Mouse (Mus musculus): ENCODE data around the gene Ptpn12.

Gene Ptpn12

GRCm38 (mm10) chr5:21055820-21056531, at the start of gene Ptpn12:
Gene Ptpn12 (minus strand): TSS chr5:21055911.
- CTCF ChIA-PET = no interaction called here
- POLR2A ChIA-PET = interaction anchor here in 3 of 4 experiments (0.6 to 2.2 kb wide), 20 partner anchors 9 to 590 kb away, joined by 3 to 22 read pairs (median 5); partner anchors contain the start of genes Armc10 (in 1 of the 3) and Fbxl13 (in 1 of the 3)

GRCm38 (mm10) chr5:21091179-21091578, 35.5 kb upstream of the Ptpn12 start:
- ChIA-PET POLR2A (no interaction called here), CTCF (no interaction called here)

GRCm38 (mm10) chr5:21057217-21057616, 1.5 kb upstream of the Ptpn12 start:
- POLR2A ChIA-PET = no interaction called here
- CTCF ChIA-PET = no interaction called here

DNA sequence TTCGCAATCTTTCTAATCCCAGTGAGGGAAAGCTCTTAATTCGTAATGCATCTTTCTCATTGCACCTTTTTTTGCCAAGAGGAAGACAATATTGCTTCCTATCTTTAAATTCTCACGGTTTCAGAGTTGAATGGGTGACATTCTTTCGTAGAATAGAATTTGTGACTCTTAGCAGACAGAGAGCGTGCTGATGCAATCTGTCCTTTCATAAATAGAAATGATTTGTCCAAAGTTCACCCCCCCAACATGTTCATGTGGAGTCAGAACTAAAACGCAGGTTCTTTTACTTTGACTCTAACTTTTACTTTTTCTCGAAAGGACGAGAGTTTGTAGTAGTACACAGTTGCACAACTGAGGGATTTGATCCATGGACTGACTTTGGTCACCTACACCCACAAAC, 884 bp upstream of the Ptpn12 start:
- POLR2A ChIA-PET = interaction anchor here in 2 of 4 experiments (0.6 to 2.2 kb wide), 4 partner anchors 8 to 430 kb away, joined by 3 to 10 read pairs (median 7); no protein-coding TSS in a partner anchor
- CTCF ChIA-PET = no interaction called here

GRCm38 (mm10) chr5:21055071-21055819, 466 bp downstream of the Ptpn12 start:
- ChIA-PET POLR2A (interaction anchor here in 3 of 4 experiments (0.5 to 2.2 kb wide), 34 partner anchors 9 to 1426 kb away, joined by 3 to 22 read pairs (median 4); partner anchors contain the start of genes Armc10 (in 1 of the 3), Fbxl13 (in 1 of the 3) and Napepld (in 1 of the 3)), CTCF (interaction anchor here in 1 of 4 experiments (0.6 kb wide), 1 partner anchor 9 kb away, joined by 4 read pairs; no protein-coding TSS in a partner anchor)

GRCm38 (mm10) chr5:21054472-21055070, 1.1 kb downstream of the Ptpn12 start:
- POLR2A ChIA-PET = interaction anchor here (0.5 to 2.2 kb wide), 29 partner anchors 9 to 1426 kb away, joined by 3 to 22 read pairs (median 4); partner anchors contain the start of genes Armc10 (in 1 of the 4), Fbxl13 (in 1 of the 4) and Napepld (in 1 of the 4)

DNA sequence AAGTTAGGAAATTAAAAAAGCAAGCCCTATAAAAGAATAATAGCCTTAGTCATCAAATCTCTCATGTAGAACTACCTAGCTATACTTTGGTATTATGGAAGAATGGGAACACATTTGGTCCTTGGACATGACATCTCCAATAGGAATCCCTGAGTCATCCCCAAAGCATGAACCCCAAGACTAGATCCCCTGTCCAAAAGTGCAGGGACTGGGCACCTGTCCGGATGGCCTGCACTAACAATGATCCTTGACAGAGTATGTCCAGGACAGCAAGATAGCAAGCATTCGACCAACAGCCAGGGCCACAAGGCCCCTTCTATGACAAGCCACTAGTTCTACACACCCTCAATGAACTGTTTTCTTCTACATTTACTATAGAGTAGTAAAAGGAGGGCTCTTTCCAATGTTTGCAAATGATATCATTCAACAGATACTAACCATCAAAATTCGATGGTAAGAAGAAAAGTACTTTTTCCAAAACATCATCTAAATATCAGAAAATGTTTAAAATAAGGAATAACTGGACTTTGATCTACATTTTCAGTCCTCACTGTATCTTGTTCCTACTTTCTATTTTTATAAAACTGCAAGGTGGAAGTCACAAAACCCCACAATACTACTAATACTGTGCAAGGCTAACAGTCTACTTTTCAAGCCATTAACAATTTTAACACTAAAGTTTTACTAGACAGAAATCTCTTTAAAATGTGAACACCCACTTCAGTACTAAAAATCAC, 2.0 kb downstream of the Ptpn12 start:
- ChIA-PET CTCF (no interaction called here), POLR2A (interaction anchor here in 2 of 4 experiments (1.8 to 2.5 kb wide), 5 partner anchors 8 to 592 kb away, joined by 5 to 22 read pairs (median 7); partner anchors contain the start of genes Armc10 (in 1 of the 2) and Fbxl13 (in 1 of the 2))

More at GRCm38 (mm10) chr5:21054472-21055070, 1.1 kb downstream of the Ptpn12 start:
- CTCF ChIA-PET = interaction anchor here in 1 of 4 experiments (0.6 kb wide), 1 partner anchor 8 kb away, joined by 4 read pairs; no protein-coding TSS in a partner anchor

GRCm38 (mm10) chr5:21052521-21052920, 3.2 kb downstream of the Ptpn12 start:
- ChIA-PET POLR2A (interaction anchor here in 2 of 4 experiments (0.9 to 2.5 kb wide), 2 partner anchors 9 to 18 kb away, joined by 3 to 8 read pairs; no protein-coding TSS in a partner anchor), CTCF (no interaction called here)

- POLR2A ChIA-PET = no interaction called here
- CTCF ChIA-PET = no interaction called here
Measured at GRCm38 (mm10) chr5:21050770-21051122, 5.0 kb downstream of the Ptpn12 start.

- CTCF ChIA-PET = interaction anchor here in 1 of 4 experiments (0.6 kb wide), 1 partner anchor 740 kb away, joined by 3 read pairs; no protein-coding TSS in a partner anchor
- POLR2A ChIA-PET = interaction anchor here in 2 of 4 experiments (0.7 kb wide), 2 partner anchors 43 to 735 kb away, joined by 3 read pairs; partner anchors contain the start of gene Psmc2 (in 1 of the 2)
Measured at GRCm38 (mm10) chr5:21050061-21050769, 5.5 kb downstream of the Ptpn12 start.

DNA sequence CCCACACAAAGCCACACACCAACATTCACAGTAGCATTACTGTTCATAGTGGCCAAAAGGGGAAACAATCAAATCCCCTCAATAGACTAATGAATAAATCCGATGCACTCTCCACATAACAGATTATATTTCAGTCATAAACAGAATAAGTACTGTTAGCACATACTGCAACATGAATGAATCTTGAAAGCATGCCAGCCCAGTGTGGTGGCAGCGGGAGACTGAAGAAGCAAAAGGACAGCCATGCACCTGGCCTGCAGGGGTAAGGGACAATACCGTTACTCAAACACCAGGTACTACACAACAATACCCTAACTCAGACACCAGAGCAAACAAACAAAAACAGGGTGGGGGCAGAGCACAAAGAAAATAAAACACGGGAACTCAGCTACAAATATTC, 6.7 kb downstream of the Ptpn12 start:
- CTCF ChIA-PET = no interaction called here
- POLR2A ChIA-PET = interaction anchor here in 1 of 4 experiments (0.5 kb wide), 1 partner anchor 226 kb away, joined by 4 read pairs; no protein-coding TSS in a partner anchor

GRCm38 (mm10) chr5:21047114-21047513, 8.6 kb downstream of the Ptpn12 start:
- POLR2A ChIA-PET = interaction anchor here in 1 of 4 experiments (3.5 kb wide), 1 partner anchor 8 kb away, joined by 22 read pairs; the partner anchor contains the start of gene Ptpn12
- CTCF ChIA-PET = interaction anchor here in 1 of 4 experiments (0.6 kb wide), 1 partner anchor 101 kb away, joined by 3 read pairs; no protein-coding TSS in a partner anchor

DNA sequence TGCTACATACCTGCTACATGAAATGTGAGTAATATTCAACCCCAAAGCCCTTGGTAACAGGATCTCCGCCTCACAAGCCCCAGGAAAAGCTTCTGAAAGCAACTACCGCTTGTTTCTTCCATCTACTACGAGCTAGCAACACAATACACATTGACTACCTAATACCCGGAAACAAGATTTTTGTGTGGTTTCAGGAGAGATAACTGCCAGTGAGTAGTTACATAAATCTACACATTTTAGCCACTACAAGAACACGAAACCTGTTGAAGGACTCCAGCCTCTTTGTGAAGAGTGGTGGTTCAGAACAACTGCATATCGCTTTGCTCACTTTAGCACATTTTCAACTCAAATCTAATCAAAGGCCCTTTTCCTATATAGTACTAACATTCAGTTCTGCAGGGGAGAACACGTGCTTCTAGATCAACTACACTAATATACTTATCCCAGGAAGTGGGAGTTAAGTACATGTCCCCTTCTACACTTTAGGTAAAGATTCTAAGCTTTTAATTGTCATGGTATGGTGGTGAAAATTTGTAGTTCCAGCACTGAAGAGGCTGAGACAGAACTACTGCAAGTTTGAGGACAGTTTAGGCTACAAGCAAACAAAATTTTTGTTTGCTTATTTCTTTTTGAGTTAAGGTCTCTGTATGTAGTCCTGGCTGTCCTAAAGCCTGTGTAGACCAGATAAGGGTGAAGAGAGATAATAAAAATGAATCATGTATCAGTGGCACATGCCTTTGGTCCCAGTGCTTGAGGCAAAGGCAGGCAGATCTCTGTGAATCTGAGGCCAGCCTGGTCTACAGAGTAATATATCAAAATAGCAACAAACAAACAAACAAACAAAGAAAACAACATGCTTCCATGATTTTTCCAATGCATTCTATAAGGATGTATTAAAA, 9.3 kb downstream of the Ptpn12 start:
- CTCF ChIA-PET = interaction anchor here in 1 of 4 experiments (0.6 kb wide), 1 partner anchor 9 kb away, joined by 4 read pairs; no protein-coding TSS in a partner anchor
- POLR2A ChIA-PET = interaction anchor here in 2 of 4 experiments (0.5 to 3.5 kb wide), 4 partner anchors 9 to 95 kb away, joined by 3 to 22 read pairs (median 7); partner anchors contain the start of gene Ptpn12 (in 2 of the 2)

GRCm38 (mm10) chr5:21045462-21045861, 10.2 kb downstream of the Ptpn12 start:
- CTCF ChIA-PET = no interaction called here
- POLR2A ChIA-PET = interaction anchor here in 2 of 4 experiments (0.5 to 3.5 kb wide), 5 partner anchors 10 to 94 kb away, joined by 3 to 22 read pairs (median 3); partner anchors contain the start of gene Ptpn12 (in 2 of the 2)

- ChIA-PET CTCF (no interaction called here), POLR2A (no interaction called here)
Measured at GRCm38 (mm10) chr5:21038100-21038499, 17.6 kb downstream of the Ptpn12 start.

All from embryonic stem cell, embryonic (primary cell).